Mouse (Mus musculus) testis, adult 2 months (tissue): ENCODE results near the gene Slit3. TPM values are rescaled to one million over a fixed set of nuclear protein-coding genes. Genes with fewer than 3 reads are reported as not detected.

Source experiments
- H3K27ac ChIP-seq: fragments of 200-500 bp; 2 replicates; pipeline ENCODE4 v1.5.1; 2012; ENCODE audit warnings: low read depth, low read length; ENCODE audit not compliant: control insufficient read depth, insufficient read depth
- H3K27me3 ChIP-seq: fragments of 200-500 bp; 2 replicates; pipeline ENCODE4 v1.6.1; 2012; ENCODE audit warnings: mild to moderate bottlenecking, low read length, moderate library complexity; ENCODE audit not compliant: control insufficient read depth, insufficient read depth
- H3K36me3 ChIP-seq: fragments of 200-500 bp; 2 replicates; pipeline ENCODE4 v1.6.1; 2012; ENCODE audit warnings: mild to moderate bottlenecking, low read length; ENCODE audit not compliant: control insufficient read depth, insufficient read depth
- H3K4me1 ChIP-seq: fragments of 200-500 bp; 2 replicates; pipeline ENCODE4 v1.6.1; 2012; ENCODE audit warnings: low read length; ENCODE audit not compliant: control insufficient read depth, insufficient read depth
- H3K4me3 ChIP-seq: fragments of 200-500 bp; 2 replicates; pipeline ENCODE4 v1.5.1; 2012; ENCODE audit warnings: low read depth, mild to moderate bottlenecking, low read length, moderate library complexity, mixed read lengths; ENCODE audit not compliant: control insufficient read depth
- CTCF ChIP-seq: fragments of 200-500 bp; IDR thresholded peaks from 2 replicates; pipeline ENCODE4 v1.5.1; 2012; ENCODE audit warnings: low read depth, mild to moderate bottlenecking, inconsistent platforms, low read length, moderate library complexity; ENCODE audit not compliant: control insufficient read depth, insufficient read depth, insufficient replicate concordance
- POLR2A ChIP-seq: fragments of 200-500 bp; IDR thresholded peaks from 2 replicates; pipeline ENCODE4 v1.6.1; 2012; ENCODE audit warnings: low read depth, mild to moderate bottlenecking, inconsistent platforms, low read length, moderate library complexity; ENCODE audit not compliant: control insufficient read depth
- polyA plus RNA-seq: library from polyadenylated mRNA; depleted of rRNA; stranded (reverse); fragments of >200 nt; gene quantifications from 2 replicates; pipeline ENCODE4 v1.2.3, GENCODE M21; 2012

The Slit3 gene
- polyA plus RNA-seq, 1 experiment, result 8.4 TPM

- no peaks in the 10 kb centered on the region for H3K4me1 ChIP-seq
- H3K27ac ChIP-seq, result 0 out of 2 replicates have a peak overlapping the region, but pooled peaks have one; percentile 6
- no peak overlapping the region for H3K4me3 ChIP-seq
- no peaks in the 10 kb centered on the region for H3K27me3 ChIP-seq
- no peaks in the 10 kb centered on the region for H3K36me3 ChIP-seq
- TF ChIP-seq CTCF (peak; percentile 82), POLR2A (no peak)
Observed at GRCm38 (mm10) chr11:35693136-35693535, 572.1 kb downstream of the Slit3 start.

- no peaks in the 10 kb centered on the region for H3K36me3 ChIP-seq
- TF ChIP-seq POLR2A, result no peak
- TF ChIP-seq CTCF, result no peak
- H3K27me3 ChIP-seq, result no peaks in the 10 kb centered on the region
- peak overlapping the region; percentile 36; the same call in 1 of the 2 replicates for H3K27ac ChIP-seq
- H3K4me1 ChIP-seq, result no peaks in the 10 kb centered on the region
- H3K4me3 ChIP-seq, result no peak overlapping the region
Observed at GRCm38 (mm10) chr11:35693625-35694024, 572.6 kb downstream of the Slit3 start.

- Histone ChIP-seq H3K4me1 (no peaks in the 10 kb centered on the region), H3K4me3 (no peak overlapping the region), H3K27ac (no peak overlapping the region), H3K36me3 (no peaks in the 10 kb centered on the region), H3K27me3 (no peaks in the 10 kb centered on the region)
- no peak for TF ChIP-seq CTCF
- TF ChIP-seq POLR2A, result no peak
Observed at GRCm38 (mm10) chr11:35697476-35697875, 576.5 kb downstream of the Slit3 start.

- no peaks in the 10 kb centered on the region for H3K36me3 ChIP-seq
- no peak for TF ChIP-seq POLR2A
- no peak for TF ChIP-seq CTCF
- no peak overlapping the region for H3K4me3 ChIP-seq
- no peaks in the 10 kb centered on the region for H3K27me3 ChIP-seq
- H3K27ac ChIP-seq, result no peak overlapping the region
- H3K4me1 ChIP-seq, result no peaks in the 10 kb centered on the region
Observed at GRCm38 (mm10) chr11:35698901-35699300, 577.9 kb downstream of the Slit3 start.

GRCm38 (mm10) chr11:35703471-35703870, 582.4 kb downstream of the Slit3 start:
- Histone ChIP-seq H3K27me3 (no peaks in the 10 kb centered on the region), H3K4me3 (no peak overlapping the region), H3K4me1 (peaks cover 10% of the 10 kb centered on the region), H3K36me3 (no peaks in the 10 kb centered on the region), H3K27ac (no peak overlapping the region)
- TF ChIP-seq POLR2A (no peak), CTCF (peak; percentile 96; the same call in 1 of the 2 replicates)

GRCm38 (mm10) chr11:35704381-35704780, 583.4 kb downstream of the Slit3 start:
- no peaks in the 10 kb centered on the region for H3K36me3 ChIP-seq
- H3K4me1 ChIP-seq, result peaks cover 12% of the 10 kb centered on the region
- TF ChIP-seq POLR2A, result no peak
- no peak for TF ChIP-seq CTCF
- no peak overlapping the region for H3K4me3 ChIP-seq
- no peaks in the 10 kb centered on the region for H3K27me3 ChIP-seq
- H3K27ac ChIP-seq, result no peak overlapping the region

- H3K4me3 ChIP-seq, result no peak overlapping the region
- H3K27me3 ChIP-seq, result no peaks in the 10 kb centered on the region
- peaks cover 12% of the 10 kb centered on the region for H3K4me1 ChIP-seq
- no peak for TF ChIP-seq POLR2A
- no peak for TF ChIP-seq CTCF
- no peaks in the 10 kb centered on the region for H3K36me3 ChIP-seq
- no peak overlapping the region for H3K27ac ChIP-seq
Observed at GRCm38 (mm10) chr11:35704927-35705326, 583.9 kb downstream of the Slit3 start.

- Histone ChIP-seq H3K27ac (no peak overlapping the region), H3K4me3 (peak overlapping the region; percentile 35), H3K4me1 (peaks cover 12% of the 10 kb centered on the region), H3K36me3 (no peaks in the 10 kb centered on the region), H3K27me3 (no peaks in the 10 kb centered on the region)
- TF ChIP-seq POLR2A (no peak), CTCF (no peak)
Observed at GRCm38 (mm10) chr11:35707431-35707830, 586.4 kb downstream of the Slit3 start.
